Mouse (Mus musculus): ENCODE data around the gene Clca1. TPM values are rescaled to one million over a fixed set of nuclear protein-coding genes. Genes with fewer than 3 reads are reported as not detected.

Clca1 gene
- polyA plus RNA-seq, 1 experiment, result 0.08 TPM

GRCm38 (mm10) chr3:145028036-145028435 lies 4.5 kb downstream of the Clca1 start:
- Histone ChIP-seq H3K27me3 (replicated peaks; ENCODE audit: control insufficient read depth, insufficient read depth, low read length) (no peaks in the 10 kb centered on the region), H3K4me3 (ENCODE audit: insufficient read depth, low read depth, low read length) (no peak overlapping the region), H3K27ac (ENCODE audit: insufficient read depth, low read depth, low read length) (no peak overlapping the region), H3K36me3 (ENCODE audit: control insufficient read depth, insufficient read depth, low read length) (no peaks in the 10 kb centered on the region), H3K4me1 (ENCODE audit: control insufficient read depth, insufficient read depth, low read length) (no peaks in the 10 kb centered on the region)
- DNase-seq, result no peak
- TF ChIP-seq CTCF (conservative IDR thresholded peaks at IDR 0.05; ENCODE audit: insufficient read depth, insufficient read length, low read depth, low read length), result no peak
- no peak for TF ChIP-seq POLR2A (IDR thresholded peaks at IDR 0.05; ENCODE audit: low read depth, low read length)
- 60% methylated on average over 3 of the region's 3 CpGs for WGBS

GRCm38 (mm10) chr3:145026750-145027149 lies 5.8 kb downstream of the Clca1 start:
- Histone ChIP-seq H3K27me3 (replicated peaks; ENCODE audit: control insufficient read depth, insufficient read depth, low read length) (no peaks in the 10 kb centered on the region), H3K4me3 (ENCODE audit: insufficient read depth, low read depth, low read length) (no peak overlapping the region), H3K36me3 (ENCODE audit: control insufficient read depth, insufficient read depth, low read length) (no peaks in the 10 kb centered on the region), H3K4me1 (ENCODE audit: control insufficient read depth, insufficient read depth, low read length) (no peaks in the 10 kb centered on the region), H3K27ac (ENCODE audit: insufficient read depth, low read depth, low read length) (no peak overlapping the region)
- TF ChIP-seq POLR2A (IDR thresholded peaks at IDR 0.05; ENCODE audit: low read depth, low read length) (no peak), CTCF (conservative IDR thresholded peaks at IDR 0.05; ENCODE audit: insufficient read depth, insufficient read length, low read depth, low read length) (peak; percentile 92)
- 26% methylated on average over 3 of the region's 3 CpGs for WGBS
- peak; percentile 53 for DNase-seq

- 86% methylated on average over 3 of the region's 3 CpGs for WGBS
- H3K27me3 ChIP-seq (replicated peaks; ENCODE audit: control insufficient read depth, insufficient read depth, low read length), result no peaks in the 10 kb centered on the region
- no peaks in the 10 kb centered on the region for H3K4me1 ChIP-seq (ENCODE audit: control insufficient read depth, insufficient read depth, low read length)
- H3K36me3 ChIP-seq (ENCODE audit: control insufficient read depth, insufficient read depth, low read length), result no peaks in the 10 kb centered on the region
- H3K4me3 ChIP-seq (ENCODE audit: insufficient read depth, low read depth, low read length), result no peak overlapping the region
- no peak for TF ChIP-seq CTCF (conservative IDR thresholded peaks at IDR 0.05; ENCODE audit: insufficient read depth, insufficient read length, low read depth, low read length)
- DNase-seq, result no peak
- no peak overlapping the region for H3K27ac ChIP-seq (ENCODE audit: insufficient read depth, low read depth, low read length)
These were observed 14.8 kb downstream of the Clca1 start for GRCm38 (mm10) chr3:145017807-145018206.

- Histone ChIP-seq H3K27ac (ENCODE audit: insufficient read depth, low read depth, low read length) (no peak overlapping the region), H3K4me1 (ENCODE audit: control insufficient read depth, insufficient read depth, low read length) (no peaks in the 10 kb centered on the region), H3K4me3 (ENCODE audit: insufficient read depth, low read depth, low read length) (no peak overlapping the region), H3K27me3 (replicated peaks; ENCODE audit: control insufficient read depth, insufficient read depth, low read length) (no peaks in the 10 kb centered on the region), H3K36me3 (ENCODE audit: control insufficient read depth, insufficient read depth, low read length) (no peaks in the 10 kb centered on the region)
- 37% methylated on average over 5 of the region's 5 CpGs for WGBS
- no peak for DNase-seq
- TF ChIP-seq POLR2A (IDR thresholded peaks at IDR 0.05; ENCODE audit: low read depth, low read length), result no peak
These were observed 28.2 kb downstream of the Clca1 start for GRCm38 (mm10) chr3:145004422-145004821.

GRCm38 (mm10) chr3:145000912-145001311 lies 31.7 kb downstream of the Clca1 start:
- H3K4me3 ChIP-seq (ENCODE audit: insufficient read depth, low read depth, low read length), result no peak overlapping the region
- H3K27me3 ChIP-seq (replicated peaks; ENCODE audit: control insufficient read depth, insufficient read depth, low read length), result no peaks in the 10 kb centered on the region; the same call in 1 of the 2 replicates
- TF ChIP-seq CTCF (conservative IDR thresholded peaks at IDR 0.05; ENCODE audit: insufficient read depth, insufficient read length, low read depth, low read length) (no peak), POLR2A (IDR thresholded peaks at IDR 0.05; ENCODE audit: low read depth, low read length) (no peak)
- no peaks in the 10 kb centered on the region for H3K36me3 ChIP-seq (ENCODE audit: control insufficient read depth, insufficient read depth, low read length)
- no peak for DNase-seq
- H3K27ac ChIP-seq (ENCODE audit: insufficient read depth, low read depth, low read length), result no peak overlapping the region
- 19% methylated on average over 1 of the region's 1 CpGs for WGBS
- no peaks in the 10 kb centered on the region for H3K4me1 ChIP-seq (ENCODE audit: control insufficient read depth, insufficient read depth, low read length)

- Histone ChIP-seq H3K36me3 (ENCODE audit: control insufficient read depth, insufficient read depth, low read length) (no peaks in the 10 kb centered on the region), H3K4me3 (ENCODE audit: insufficient read depth, low read depth, low read length) (no peak overlapping the region), H3K27me3 (replicated peaks; ENCODE audit: control insufficient read depth, insufficient read depth, low read length) (no peaks in the 10 kb centered on the region; the same call in 1 of the 2 replicates), H3K4me1 (ENCODE audit: control insufficient read depth, insufficient read depth, low read length) (no peaks in the 10 kb centered on the region), H3K27ac (ENCODE audit: insufficient read depth, low read depth, low read length) (no peak overlapping the region)
- WGBS, result 78% methylated on average over 5 of the region's 5 CpGs
- no peak for TF ChIP-seq POLR2A (IDR thresholded peaks at IDR 0.05; ENCODE audit: low read depth, low read length)
- no peak for TF ChIP-seq CTCF (conservative IDR thresholded peaks at IDR 0.05; ENCODE audit: insufficient read depth, insufficient read length, low read depth, low read length)
- no peak for DNase-seq
These were observed 39.5 kb downstream of the Clca1 start for GRCm38 (mm10) chr3:144993055-144993454.

GRCm38 (mm10) chr3:144992618-144993017 lies 40.0 kb downstream of the Clca1 start:
- Histone ChIP-seq H3K4me3 (ENCODE audit: insufficient read depth, low read depth, low read length) (no peak overlapping the region), H3K27me3 (replicated peaks; ENCODE audit: control insufficient read depth, insufficient read depth, low read length) (no peaks in the 10 kb centered on the region; the same call in 1 of the 2 replicates), H3K4me1 (ENCODE audit: control insufficient read depth, insufficient read depth, low read length) (no peaks in the 10 kb centered on the region), H3K27ac (ENCODE audit: insufficient read depth, low read depth, low read length) (no peak overlapping the region), H3K36me3 (ENCODE audit: control insufficient read depth, insufficient read depth, low read length) (no peaks in the 10 kb centered on the region)
- no peak for DNase-seq
- no peak for TF ChIP-seq POLR2A (IDR thresholded peaks at IDR 0.05; ENCODE audit: low read depth, low read length)
- no peak for TF ChIP-seq CTCF (conservative IDR thresholded peaks at IDR 0.05; ENCODE audit: insufficient read depth, insufficient read length, low read depth, low read length)

- Histone ChIP-seq H3K4me3 (ENCODE audit: insufficient read depth, low read depth, low read length) (no peak overlapping the region), H3K27me3 (replicated peaks; ENCODE audit: control insufficient read depth, insufficient read depth, low read length) (no peaks in the 10 kb centered on the region), H3K4me1 (ENCODE audit: control insufficient read depth, insufficient read depth, low read length) (no peaks in the 10 kb centered on the region), H3K36me3 (ENCODE audit: control insufficient read depth, insufficient read depth, low read length) (no peaks in the 10 kb centered on the region), H3K27ac (ENCODE audit: insufficient read depth, low read depth, low read length) (no peak overlapping the region)
- no peak for DNase-seq
- WGBS, result 69% methylated on average over 5 of the region's 5 CpGs
- TF ChIP-seq POLR2A (IDR thresholded peaks at IDR 0.05; ENCODE audit: low read depth, low read length) (no peak), CTCF (conservative IDR thresholded peaks at IDR 0.05; ENCODE audit: insufficient read depth, insufficient read length, low read depth, low read length) (no peak)
These were observed 46.7 kb downstream of the Clca1 start for GRCm38 (mm10) chr3:144985890-144986289.

Data from kidney, adult 2 months (tissue).